Comparison of ENCODE assay signal across 12 mouse cellular contexts in the genomic region with DNA sequence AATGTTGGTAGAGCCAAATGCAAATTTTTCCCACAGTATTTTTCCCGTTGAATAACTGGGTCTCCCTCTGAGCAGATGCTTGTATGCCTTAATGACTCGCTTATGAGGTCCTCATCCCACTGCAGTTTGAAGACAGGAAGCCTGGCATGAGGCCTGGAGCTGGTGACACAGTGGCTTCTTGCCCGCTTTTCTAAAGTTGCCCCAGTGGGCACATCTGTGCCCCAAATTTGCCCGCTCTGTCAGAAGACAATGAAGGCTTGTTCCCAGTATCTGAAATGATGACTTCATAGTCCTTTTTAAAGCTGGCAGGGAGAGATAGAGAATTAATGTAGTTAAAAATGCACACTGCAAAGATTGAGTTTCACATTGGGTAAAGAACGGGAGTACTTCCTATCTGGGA. TPM values are rescaled to one million over a fixed set of nuclear protein-coding genes. Genes with fewer than 3 reads are reported as not detected.
A peak's percentile ranks its signal among the peaks of the same experiment; 100 is the strongest.
DNase-seq lines count a peak whose midpoint lies in the region; ATAC-seq and TF ChIP-seq lines count a peak whose summit lies in the region.
"Had no signal": no experiment of that assay in that cellular context is flagged by ENCODE, and none has a peak within 500 bp of the region (broad histone marks: within the 10 kb centered on the region; RNA-seq: fewer than 3 reads in every experiment).

No protein-coding gene starts in this region.

- H3K4me2 ChIP-seq in forebrain, postnatal 0 days (ENCODE audit: low read depth): no peak overlapping the region
- no peak overlapping the region for H3K4me2 ChIP-seq in forebrain, embryonic 12.5 days
- no peak overlapping the region for H3K4me2 ChIP-seq in neural tube, embryonic 15.5 days
- H3K4me2 ChIP-seq: limb, embryonic 12.5 days had no signal

- H3K9me3 ChIP-seq in forebrain, postnatal 0 days (ENCODE audit: low read length): no peaks in the 10 kb centered on the region
- no peaks in the 10 kb centered on the region for H3K9me3 ChIP-seq in forebrain, embryonic 12.5 days
- H3K9me3 ChIP-seq in neural tube, embryonic 15.5 days (replicated peaks): no peaks in the 10 kb centered on the region
- H3K9me3 ChIP-seq: limb, embryonic 12.5 days had no signal

- intact Hi-C loops in left cerebral cortex, postnatal 10 days (cut with DNase I): no loop called here

- no peaks in the 10 kb centered on the region for H3K36me3 ChIP-seq in forebrain, postnatal 0 days (ENCODE audit: insufficient read depth)
- H3K36me3 ChIP-seq in forebrain, embryonic 12.5 days (replicated peaks): no peaks in the 10 kb centered on the region
- no peaks in the 10 kb centered on the region for H3K36me3 ChIP-seq in neural tube, embryonic 15.5 days
- H3K36me3 ChIP-seq: limb, embryonic 12.5 days had no signal

- peak; percentile 40; the same call in 1 of the 2 replicates for ATAC-seq in forebrain, postnatal 0 days
- no peak for ATAC-seq in forebrain, embryonic 12.5 days (ENCODE audit: low FRiP score)
- no peak for ATAC-seq in erythroblast, adult 5-6 weeks (replicated peaks; ENCODE audit: low FRiP score, poor library complexity, severe bottlenecking)
- ATAC-seq in neural tube, embryonic 15.5 days (ENCODE audit: low FRiP score): no peak
- ATAC-seq: Patski had no signal

- no peak overlapping the region for H3K4me3 ChIP-seq in forebrain, postnatal 0 days (ENCODE audit: low read depth, low read length)
- no peak overlapping the region for H3K4me3 ChIP-seq in forebrain, embryonic 12.5 days (replicated peaks)
- no peak overlapping the region for H3K4me3 ChIP-seq in neural tube, embryonic 15.5 days (replicated peaks)
- H3K4me3 ChIP-seq: limb, embryonic 12.5 days had no signal

- H3K4me1 ChIP-seq in forebrain, postnatal 0 days (ENCODE audit: insufficient read depth): no peaks in the 10 kb centered on the region
- H3K4me1 ChIP-seq in forebrain, embryonic 12.5 days: no peaks in the 10 kb centered on the region
- no peaks in the 10 kb centered on the region for H3K4me1 ChIP-seq in neural tube, embryonic 15.5 days
- H3K4me1 ChIP-seq: limb, embryonic 12.5 days had no signal

- no peaks in the 10 kb centered on the region for H3K27me3 ChIP-seq in forebrain, postnatal 0 days (ENCODE audit: insufficient read depth, low read length)
- H3K27me3 ChIP-seq in forebrain, embryonic 12.5 days: no peaks in the 10 kb centered on the region
- H3K27me3 ChIP-seq in neural tube, embryonic 15.5 days (replicated peaks): no peaks in the 10 kb centered on the region
- H3K27me3 ChIP-seq: limb, embryonic 12.5 days; Patski had no signal

- TF ChIP-seq CTCF in forebrain, postnatal 0 days (IDR thresholded peaks at IDR 0.05; ENCODE audit: low read depth): no peak

- 49% methylated on average over 5 of the region's 5 CpGs for WGBS in forebrain, postnatal 0 days
- 86% methylated on average over 5 of the region's 5 CpGs for WGBS in forebrain, embryonic 12.5 days
- 73% methylated on average over 5 of the region's 5 CpGs for WGBS in neural tube, embryonic 15.5 days

- DNase-seq in forebrain, postnatal 0 days: peak; percentile 11
- DNase-seq in cerebellum, adult 11-12 months: peak; percentile 8
- peak; percentile 39 for DNase-seq in layer of hippocampus, adult 11-12 months (ENCODE audit: low spot score)
- peak; percentile 20 to 31 for DNase-seq in left cerebral cortex, postnatal 10 days (ENCODE audit: extremely low spot score in 1 of 2, low spot score in 2 of 2)
- no peak for DNase-seq in urinary bladder, postnatal 10 days (ENCODE audit: low spot score)
- DNase-seq: kidney, adult 18-20 months; midbrain, embryonic 14.5 days had no signal

- no peak overlapping the region for H3K27ac ChIP-seq in forebrain, postnatal 0 days (ENCODE audit: low read depth, low read length)
- H3K27ac ChIP-seq in forebrain, embryonic 12.5 days: no peak overlapping the region
- no peak overlapping the region for H3K27ac ChIP-seq in neural tube, embryonic 15.5 days (replicated peaks)
- H3K27ac ChIP-seq: limb, embryonic 12.5 days had no signal

- no peak overlapping the region for H3K9ac ChIP-seq in forebrain, postnatal 0 days
- no peak overlapping the region for H3K9ac ChIP-seq in forebrain, embryonic 12.5 days
- H3K9ac ChIP-seq in neural tube, embryonic 15.5 days (replicated peaks): no peak overlapping the region
- H3K9ac ChIP-seq: limb, embryonic 12.5 days had no signal

RNA-seq across cellular contexts. Expression of a gene that starts 47.4 kb away (rescaled TPM):
- total RNA-seq in forebrain, postnatal 0 days (2014; rRNA removed): 95.3 and 131 TPM in 2 replicates
- 29.1 and 39.5 TPM in 2 replicates for polyA plus RNA-seq in forebrain, postnatal 0 days (2015; fragmentation: Nextera tagmentation; extraction: Ambion mirVana)
- polyA plus RNA-seq in forebrain, embryonic 12.5 days (2016; fragmentation: Nextera tagmentation; extraction: Ambion mirVana): 9.7 and 11.8 TPM in 2 replicates
- 10 to 100 TPM; 22.9 to 29.1 TPM for total RNA-seq in left cerebral cortex, postnatal 10 days (2021)
- 0.21 and 2.1 TPM in 2 replicates for total RNA-seq in erythroblast, adult 5-6 weeks (2015; ENCODE audit: low replicate concordance)
- total RNA-seq in erythroblast, adult 5-6 weeks (2017; ENCODE audit: low replicate concordance): 0.42 and 1.0 TPM in 2 replicates
- 54.4 and 67.0 TPM in 2 replicates for polyA plus RNA-seq in neural tube, embryonic 15.5 days (2015; fragmentation: Nextera tagmentation; extraction: Ambion mirVana)

Comparison
In these comparisons a context has a peak if more than half of its experiments do, and no peak if none do; other contexts are left out.
1. RNA of a gene that starts 47.4 kb away (total RNA-seq): 95.3 to 131 TPM in forebrain, postnatal 0 days and 22.9 to 29.1 TPM in left cerebral cortex, postnatal 10 days; 0.21 to 2.1 TPM in erythroblast, adult 5-6 weeks; every median in the first group is over 4 times any median in the second.